Mouse (Mus musculus) G1E (cell line): ENCODE measurements at regions not wholly inside any gene's neighbourhood (a gene's known extent, or its start where the extent isn't known, plus 50 kb on each side); places are given as distances from the start of the nearest gene placed in this dataset.

ENCODE experiments used
- ATAC-seq: 2 replicates; pipeline ENCODE4 v1.8.0; 2016; ENCODE audit warnings: mild to moderate bottlenecking; ENCODE audit not compliant: insufficient number of reproducible peaks, poor library complexity, low FRiP score, severe bottlenecking; ENCODE audit errors: extremely low read depth
- DNase-seq: peaks from one replicate; pipeline ENCODE4 v3.0.0; 2012; ENCODE audit warnings: low spot score
- H3K27me3 ChIP-seq: 2 replicates; pipeline ENCODE4 v1.6.1; 2012; ENCODE audit warnings: mild to moderate bottlenecking, low read length, inconsistent platforms; ENCODE audit not compliant: insufficient read depth
- H3K36me3 ChIP-seq: replicated peaks from 2 replicates; pipeline ENCODE3; 2012; ENCODE audit warnings: mild to moderate bottlenecking, inconsistent platforms
- H3K4me1 ChIP-seq: 2 replicates; pipeline ENCODE4 v1.6.1; 2012; ENCODE audit warnings: low read depth, low read length, inconsistent platforms, mixed read lengths; ENCODE audit not compliant: insufficient read depth
- H3K4me3 ChIP-seq: 2 replicates; pipeline ENCODE4 v1.5.1; 2012; ENCODE audit warnings: low read depth, mild to moderate bottlenecking, inconsistent platforms, low read length, moderate library complexity, mixed read lengths
- H3K9me3 ChIP-seq: replicated peaks from 2 replicates; pipeline ENCODE4 v1.6.1; 2012; ENCODE audit warnings: inconsistent platforms
- CTCF ChIP-seq: IDR thresholded peaks from 2 replicates; pipeline ENCODE4 v1.5.1; 2012; ENCODE audit warnings: low read depth, low read length, inconsistent platforms, mixed read lengths
- GATA1 ChIP-seq: IDR thresholded peaks from 2 replicates; pipeline ENCODE4 v1.6.1; 2012; ENCODE audit warnings: borderline replicate concordance, low read length, inconsistent platforms, mixed read lengths
- GATA2 ChIP-seq: IDR thresholded peaks from 2 replicates; pipeline ENCODE4 v1.6.1; 2012; ENCODE audit warnings: low read depth, low read length, inconsistent platforms, borderline replicate concordance
- POLR2AphosphoS5 ChIP-seq: IDR thresholded peaks from 2 replicates; pipeline ENCODE4 v1.6.1; 2012; ENCODE audit warnings: low read depth, low read length, inconsistent platforms; ENCODE audit not compliant: insufficient replicate concordance
- TAL1 ChIP-seq: conservative IDR thresholded peaks from 2 replicates; pipeline ENCODE4 v1.6.1; 2012; ENCODE audit warnings: low read depth, low read length, inconsistent platforms, mixed read lengths

DNA sequence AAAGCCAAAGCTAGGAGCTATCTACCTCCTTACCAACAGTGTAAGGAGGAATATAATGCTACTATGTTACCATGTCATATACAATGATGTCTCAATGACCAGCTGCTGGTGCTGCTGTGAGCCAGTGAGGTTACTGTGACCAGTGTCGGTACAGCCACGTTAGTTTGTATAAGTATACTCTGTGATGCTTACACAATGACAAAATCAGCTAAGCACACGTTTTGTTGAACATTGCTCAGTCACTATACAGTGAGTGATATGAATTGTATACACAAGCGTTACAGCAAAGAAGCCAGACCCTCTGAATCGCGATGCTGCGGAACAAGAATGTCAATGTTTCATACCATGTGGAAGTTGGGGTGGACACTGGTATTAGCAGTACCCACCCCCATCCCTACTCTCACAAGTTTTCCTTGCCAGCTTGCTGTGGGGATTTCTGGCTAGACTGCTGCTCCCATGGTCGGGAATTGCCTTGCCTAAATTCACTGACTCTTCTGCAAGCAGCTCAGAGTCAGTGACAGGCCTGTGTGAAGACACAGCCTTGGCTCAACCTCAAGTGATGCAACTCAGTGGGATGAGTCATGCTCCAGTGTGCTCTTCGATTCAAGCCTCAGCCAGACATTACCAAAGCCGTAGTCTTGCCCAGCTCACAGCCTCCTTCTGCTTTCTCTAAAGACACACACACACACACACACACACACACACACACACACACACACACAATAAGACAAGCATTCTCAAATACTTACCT lies 96.5 kb upstream of the Plcb4 start:
- no peaks in the 10 kb centered on the region for H3K36me3 ChIP-seq
- TF ChIP-seq POLR2AphosphoS5, result no peak
- TF ChIP-seq GATA1, result no peak
- TF ChIP-seq TAL1, result no peak
- no peak for TF ChIP-seq CTCF
- TF ChIP-seq GATA2, result no peak
- H3K9me3 ChIP-seq, result peaks cover 73% of the 10 kb centered on the region
- no peaks in the 10 kb centered on the region for H3K27me3 ChIP-seq
- no peak for DNase-seq
- no peak overlapping the region for H3K4me3 ChIP-seq
- no peaks in the 10 kb centered on the region for H3K4me1 ChIP-seq
- no peak for ATAC-seq

DNA sequence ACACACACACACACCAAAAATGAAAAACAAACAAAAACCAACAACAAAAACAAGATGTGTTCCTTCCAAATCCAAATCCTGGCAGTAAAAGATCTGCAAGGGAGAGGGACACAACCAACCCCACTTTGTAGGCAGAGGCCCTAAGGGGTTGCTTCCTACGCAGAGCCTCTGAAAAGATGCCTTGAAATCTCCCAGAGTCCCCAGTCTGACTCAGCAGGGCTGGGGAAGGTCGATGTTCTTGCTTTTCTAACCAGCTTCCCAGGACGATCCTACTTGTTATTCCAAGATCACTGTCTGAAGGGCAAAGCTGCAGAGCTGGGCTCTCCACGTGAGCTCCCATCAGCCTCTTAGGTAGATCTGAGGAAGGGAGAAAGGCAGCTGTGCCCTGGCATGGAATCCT lies 94.6 kb upstream of the Plcb4 start:
- H3K36me3 ChIP-seq, result no peaks in the 10 kb centered on the region
- no peak for ATAC-seq
- TF ChIP-seq GATA1, result no peak

DNA sequence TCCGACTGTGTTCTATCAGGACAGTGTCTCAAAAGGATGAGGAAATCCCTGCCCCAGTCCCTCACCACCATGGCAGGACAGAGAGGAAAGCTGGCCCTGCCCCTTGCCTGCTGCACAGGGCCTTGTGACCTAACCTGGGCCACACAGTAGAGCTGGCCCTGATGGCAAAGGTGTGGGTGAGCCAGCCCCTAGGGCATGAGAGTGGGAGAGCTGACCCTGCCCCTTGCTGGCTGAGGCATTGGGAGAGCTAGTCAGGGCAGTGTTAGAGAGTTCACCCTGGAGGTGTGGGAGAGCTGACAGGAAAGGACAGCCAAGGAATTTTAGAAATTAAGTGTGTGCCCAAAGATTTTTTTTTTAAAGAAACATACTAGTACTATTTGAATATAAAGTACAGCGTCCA lies 90.5 kb upstream of the Plcb4 start:
- no peaks in the 10 kb centered on the region for H3K36me3 ChIP-seq
- H3K9me3 ChIP-seq, result peaks cover 39% of the 10 kb centered on the region
- TF ChIP-seq POLR2AphosphoS5 (no peak), GATA2 (no peak), TAL1 (no peak), GATA1 (no peak), CTCF (no peak)
- DNase-seq (no peak), ATAC-seq (no peak)
- no peaks in the 10 kb centered on the region for H3K27me3 ChIP-seq
- H3K4me3 ChIP-seq, result no peak overlapping the region
- H3K4me1 ChIP-seq, result no peaks in the 10 kb centered on the region

More for the DNA sequence above, 94.6 kb upstream of the Plcb4 start:
- no peak for DNase-seq
- H3K27me3 ChIP-seq, result no peaks in the 10 kb centered on the region
- no peak overlapping the region for H3K4me3 ChIP-seq
- H3K9me3 ChIP-seq, result peaks cover 61% of the 10 kb centered on the region
- no peaks in the 10 kb centered on the region for H3K4me1 ChIP-seq

DNA sequence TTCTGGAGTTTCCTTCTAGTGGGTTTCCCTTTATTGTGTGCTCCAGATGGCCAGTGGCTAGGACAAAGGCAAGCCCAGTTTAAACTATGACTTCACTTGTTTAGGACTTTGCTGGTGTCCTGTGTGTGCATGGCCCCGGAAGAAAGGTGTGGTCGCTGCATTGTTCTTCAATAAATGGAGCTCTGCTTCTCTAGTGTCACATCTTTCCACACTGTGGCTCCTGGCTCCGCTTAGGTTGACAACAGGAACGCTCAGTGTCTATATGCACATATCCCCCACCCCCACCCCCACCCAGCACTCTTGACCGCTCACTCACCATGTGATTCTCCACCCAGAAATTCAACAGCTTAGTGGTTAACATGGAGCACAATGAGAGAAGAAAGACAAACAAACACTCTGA lies 87.2 kb upstream of the Plcb4 start:
- H3K4me3 ChIP-seq, result no peak overlapping the region
- no peaks in the 10 kb centered on the region for H3K4me1 ChIP-seq
- TF ChIP-seq CTCF (no peak), GATA1 (no peak), GATA2 (no peak), TAL1 (no peak), POLR2AphosphoS5 (no peak)
- ATAC-seq, result no peak
- peaks cover 27% of the 10 kb centered on the region for H3K9me3 ChIP-seq
- no peaks in the 10 kb centered on the region for H3K36me3 ChIP-seq
- DNase-seq, result no peak
- no peaks in the 10 kb centered on the region for H3K27me3 ChIP-seq

DNA sequence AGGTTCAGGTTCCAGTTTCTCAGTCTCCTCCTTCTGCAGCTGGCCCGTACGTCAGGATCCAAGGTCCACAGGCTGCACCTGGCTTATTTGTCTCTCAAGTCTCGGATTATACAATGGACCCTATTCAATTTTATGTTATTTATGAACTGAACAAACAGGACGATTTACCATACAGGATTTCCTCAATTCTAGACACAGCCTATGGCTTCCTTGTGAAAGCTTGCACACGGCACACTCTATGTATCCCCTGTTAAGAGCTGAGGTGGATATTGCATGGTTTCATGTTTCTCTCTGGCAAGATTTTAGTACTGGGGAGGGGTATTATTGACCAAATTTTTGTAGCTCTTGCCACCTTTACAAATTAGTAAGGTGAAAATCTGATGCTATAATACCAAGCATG lies 81.6 kb upstream of the Plcb4 start:
- H3K36me3 ChIP-seq, result no peaks in the 10 kb centered on the region
- no peak for TF ChIP-seq GATA1
- TF ChIP-seq CTCF, result no peak
- TF ChIP-seq TAL1, result no peak
- TF ChIP-seq POLR2AphosphoS5, result no peak
- no peak for TF ChIP-seq GATA2
- H3K9me3 ChIP-seq, result peaks cover 29% of the 10 kb centered on the region
- no peaks in the 10 kb centered on the region for H3K27me3 ChIP-seq
- H3K4me3 ChIP-seq, result no peak overlapping the region
- DNase-seq (no peak), ATAC-seq (no peak)
- H3K4me1 ChIP-seq, result no peaks in the 10 kb centered on the region

DNA sequence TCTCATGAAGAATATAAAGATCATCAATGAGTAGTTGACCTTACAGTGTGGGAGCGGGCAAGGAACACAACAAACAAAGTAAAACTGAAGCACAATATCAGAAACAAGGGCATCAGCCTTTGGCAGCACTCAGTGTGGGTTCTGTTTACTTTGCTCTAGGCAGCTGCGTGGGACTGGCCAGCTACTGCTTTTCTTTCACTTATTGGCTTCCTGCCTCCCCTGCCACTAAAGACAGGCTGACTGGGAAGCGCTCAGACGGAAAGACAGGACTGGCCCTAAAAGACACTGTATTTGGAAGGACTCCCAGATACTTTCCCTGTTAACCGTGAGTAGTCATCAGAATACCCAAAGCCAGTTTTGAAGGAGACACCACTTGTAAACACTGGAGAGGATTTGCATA lies 80.7 kb upstream of the Plcb4 start:
- TF ChIP-seq POLR2AphosphoS5 (no peak), GATA1 (no peak), GATA2 (no peak), CTCF (no peak), TAL1 (no peak)
- peaks cover 31% of the 10 kb centered on the region for H3K9me3 ChIP-seq
- H3K36me3 ChIP-seq, result no peaks in the 10 kb centered on the region
- H3K4me3 ChIP-seq, result no peak overlapping the region
- no peak for DNase-seq
- no peaks in the 10 kb centered on the region for H3K4me1 ChIP-seq
- H3K27me3 ChIP-seq, result no peaks in the 10 kb centered on the region
- no peak for ATAC-seq
